Mouse (Mus musculus): ENCODE data around the gene Actrt2. TPM values are rescaled to one million over a fixed set of nuclear protein-coding genes. Genes with fewer than 3 reads are reported as not detected.

Actrt2 gene
- polyA plus RNA-seq, 1 experiment from 2014 or later, result not detected

DNA sequence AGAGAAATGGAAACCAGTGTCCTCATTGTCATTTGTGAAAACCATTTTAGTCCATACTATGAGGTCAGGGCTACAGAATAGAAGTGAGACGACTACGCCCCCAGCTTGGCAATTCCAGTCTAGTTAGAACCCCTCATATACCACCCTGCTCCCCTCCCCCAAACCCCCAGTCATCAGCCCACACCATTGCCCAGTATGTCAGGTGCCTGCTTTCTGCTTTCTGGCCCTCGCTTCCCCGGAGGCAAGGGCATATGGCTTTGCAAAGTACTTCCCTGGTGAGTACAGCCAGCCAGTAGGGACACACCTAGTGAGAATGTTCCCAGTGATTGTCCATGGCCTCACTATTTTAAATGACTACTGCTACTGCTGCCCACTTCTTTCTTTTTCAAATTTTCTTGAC is 6.3 kb upstream of the Actrt2 start:
- no peaks in the 10 kb centered on the region for H3K36me3 ChIP-seq (ENCODE audit: control insufficient read depth, insufficient read depth, low read length)
- no peak overlapping the region for H3K4me2 ChIP-seq (ENCODE audit: low read depth, low read length)
- H3K4me1 ChIP-seq (ENCODE audit: control insufficient read depth, insufficient read depth, low read length), result no peaks in the 10 kb centered on the region
- no peaks in the 10 kb centered on the region for H3K9me3 ChIP-seq (ENCODE audit: control insufficient read depth, low read length)
- 84% methylated on average over 4 of the region's 4 CpGs for WGBS
- H3K27ac ChIP-seq (ENCODE audit: low read length), result no peak overlapping the region
- no peaks in the 10 kb centered on the region for H3K27me3 ChIP-seq (replicated peaks; ENCODE audit: control insufficient read depth, insufficient read depth, low read length)
- ATAC-seq, result no peak
- H3K9ac ChIP-seq (ENCODE audit: low read depth, low read length), result no peak overlapping the region
- no peak overlapping the region for H3K4me3 ChIP-seq (ENCODE audit: low read length)

DNA sequence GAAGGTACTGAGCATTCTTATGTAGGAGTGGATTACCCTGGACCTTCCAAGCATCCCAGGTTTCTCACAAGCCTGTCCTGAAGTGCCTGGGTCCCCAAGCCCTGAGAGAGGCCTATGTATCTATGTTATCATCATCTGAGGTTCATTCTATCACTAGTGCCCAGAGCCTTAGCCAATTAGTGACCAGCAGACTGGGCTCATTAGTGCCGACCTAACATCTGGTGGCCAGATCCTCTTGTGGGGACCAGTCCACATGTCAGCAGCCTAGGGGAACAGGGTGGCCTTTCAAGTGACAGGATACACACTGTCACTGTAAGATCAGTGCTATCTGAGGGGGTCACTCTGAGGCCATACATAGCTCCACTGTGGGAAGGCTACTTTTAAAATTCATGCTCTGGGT is 4.4 kb upstream of the Actrt2 start:
- H3K4me3 ChIP-seq (ENCODE audit: low read length), result no peak overlapping the region
- no peaks in the 10 kb centered on the region for H3K4me1 ChIP-seq (ENCODE audit: control insufficient read depth, insufficient read depth, low read length)
- no peaks in the 10 kb centered on the region for H3K27me3 ChIP-seq (replicated peaks; ENCODE audit: control insufficient read depth, insufficient read depth, low read length)
- WGBS, result 68% methylated on average over 1 of the region's 1 CpGs
- no peak overlapping the region for H3K4me2 ChIP-seq (ENCODE audit: low read depth, low read length)
- H3K9ac ChIP-seq (ENCODE audit: low read depth, low read length), result no peak overlapping the region
- no peaks in the 10 kb centered on the region for H3K9me3 ChIP-seq (ENCODE audit: control insufficient read depth, low read length)
- no peaks in the 10 kb centered on the region for H3K36me3 ChIP-seq (ENCODE audit: control insufficient read depth, insufficient read depth, low read length)
- no peak overlapping the region for H3K27ac ChIP-seq (ENCODE audit: low read length)
- ATAC-seq, result no peak

DNA sequence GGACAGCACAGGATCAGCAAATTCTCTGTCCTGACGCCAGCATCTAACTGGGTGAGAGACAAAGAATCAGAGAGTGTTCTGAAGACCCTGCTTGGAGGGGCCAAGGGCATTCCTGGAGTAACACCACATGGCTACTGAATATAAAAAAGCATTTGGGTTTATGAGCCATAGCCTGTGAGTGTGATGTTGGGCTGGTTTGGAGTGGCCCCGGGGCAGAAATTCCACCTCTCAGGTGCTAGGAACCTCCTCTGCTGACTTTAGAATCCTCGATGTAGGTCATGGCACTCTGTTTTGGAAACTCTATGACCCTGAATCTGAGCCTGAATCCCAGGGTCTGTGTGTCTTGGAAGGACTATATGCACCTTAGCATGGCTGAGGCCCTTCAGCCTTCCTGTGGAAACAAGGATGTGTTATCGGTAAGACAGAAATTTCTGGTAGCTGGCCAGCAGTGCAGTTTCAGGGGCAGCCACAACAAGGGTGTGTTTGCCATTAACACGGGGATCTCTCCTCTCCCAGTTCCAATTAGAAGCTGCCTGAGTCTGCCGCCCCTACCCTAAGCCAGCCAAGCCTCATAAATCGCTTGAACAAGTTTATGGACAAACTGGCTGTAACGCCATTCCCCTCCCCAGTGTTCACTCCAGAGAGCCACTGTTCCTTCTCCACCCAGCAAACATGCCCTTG is 3.7 kb upstream of the Actrt2 start:
- no peak for ATAC-seq
- Histone ChIP-seq H3K27me3 (replicated peaks; ENCODE audit: control insufficient read depth, insufficient read depth, low read length) (no peaks in the 10 kb centered on the region), H3K9me3 (ENCODE audit: control insufficient read depth, low read length) (no peaks in the 10 kb centered on the region), H3K9ac (ENCODE audit: low read depth, low read length) (no peak overlapping the region), H3K36me3 (ENCODE audit: control insufficient read depth, insufficient read depth, low read length) (no peaks in the 10 kb centered on the region), H3K4me3 (ENCODE audit: low read length) (no peak overlapping the region), H3K4me1 (ENCODE audit: control insufficient read depth, insufficient read depth, low read length) (no peaks in the 10 kb centered on the region), H3K4me2 (ENCODE audit: low read depth, low read length) (no peak overlapping the region), H3K27ac (ENCODE audit: low read length) (no peak overlapping the region)
- WGBS, result 58% methylated on average over 8 of the region's 8 CpGs

DNA sequence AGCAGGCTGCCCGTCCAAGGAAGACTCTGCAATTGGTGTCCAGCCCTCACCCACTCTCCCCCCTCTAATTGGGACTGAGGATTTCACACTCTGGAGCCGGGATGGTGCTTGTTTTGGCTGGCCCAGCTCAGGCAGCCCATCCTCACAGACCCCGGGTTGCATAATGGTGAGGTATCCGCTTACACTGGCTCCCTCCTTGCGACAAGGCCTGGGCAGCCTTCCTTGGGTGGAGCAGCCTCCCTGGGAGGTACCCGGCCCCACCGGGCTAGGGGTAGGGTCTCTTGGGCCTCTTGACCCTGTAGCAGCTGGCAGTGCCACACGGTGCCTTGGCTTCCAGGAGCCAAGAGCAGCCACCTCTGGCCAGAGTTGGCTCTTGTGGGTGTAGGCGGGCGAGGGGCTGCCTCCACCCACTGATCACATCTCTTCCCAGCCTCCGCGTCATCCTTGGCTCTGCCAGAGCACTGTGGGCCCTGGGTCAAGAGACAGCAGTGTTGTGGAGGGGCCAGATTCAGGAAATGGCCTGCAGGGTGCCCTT is 4.9 kb downstream of the Actrt2 start:
- Histone ChIP-seq H3K9ac (ENCODE audit: low read depth, low read length) (no peak overlapping the region), H3K4me1 (ENCODE audit: control insufficient read depth, insufficient read depth, low read length) (no peaks in the 10 kb centered on the region), H3K4me3 (ENCODE audit: low read length) (no peak overlapping the region), H3K27ac (ENCODE audit: low read length) (no peak overlapping the region), H3K9me3 (ENCODE audit: control insufficient read depth, low read length) (no peaks in the 10 kb centered on the region), H3K27me3 (replicated peaks; ENCODE audit: control insufficient read depth, insufficient read depth, low read length) (no peaks in the 10 kb centered on the region), H3K4me2 (ENCODE audit: low read depth, low read length) (no peak overlapping the region), H3K36me3 (ENCODE audit: control insufficient read depth, insufficient read depth, low read length) (no peaks in the 10 kb centered on the region)
- ATAC-seq, result no peak
- WGBS, result 73% methylated on average over 12 of the region's 12 CpGs

DNA sequence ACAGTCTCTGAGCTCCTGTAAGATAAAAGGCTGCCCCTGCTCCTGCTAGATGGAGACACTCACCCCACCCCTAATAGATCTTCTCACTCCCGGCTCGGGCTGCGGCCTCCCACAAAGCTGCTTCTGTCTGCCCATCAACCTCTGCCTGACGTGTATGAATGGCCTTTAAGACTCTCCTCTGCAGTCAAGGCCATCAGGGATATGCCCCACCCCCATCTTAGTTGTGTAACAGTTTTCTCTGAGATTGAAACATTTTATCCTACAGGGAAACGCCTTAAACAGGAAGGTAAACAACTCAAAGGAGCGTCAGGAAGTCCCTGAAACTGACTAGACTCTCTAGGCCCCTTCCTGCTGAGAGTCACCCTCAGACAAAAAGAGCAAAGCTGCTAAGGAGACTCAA is 6.4 kb downstream of the Actrt2 start:
- H3K4me2 ChIP-seq (ENCODE audit: low read depth, low read length), result no peak overlapping the region
- ATAC-seq, result no peak
- H3K9me3 ChIP-seq (ENCODE audit: control insufficient read depth, low read length), result no peaks in the 10 kb centered on the region
- H3K9ac ChIP-seq (ENCODE audit: low read depth, low read length), result no peak overlapping the region
- 38% methylated on average over 6 of the region's 6 CpGs for WGBS
- no peak overlapping the region for H3K4me3 ChIP-seq (ENCODE audit: low read length)
- no peaks in the 10 kb centered on the region for H3K4me1 ChIP-seq (ENCODE audit: control insufficient read depth, insufficient read depth, low read length)
- H3K36me3 ChIP-seq (ENCODE audit: control insufficient read depth, insufficient read depth, low read length), result no peaks in the 10 kb centered on the region
- H3K27ac ChIP-seq (ENCODE audit: low read length), result no peak overlapping the region
- H3K27me3 ChIP-seq (replicated peaks; ENCODE audit: control insufficient read depth, insufficient read depth, low read length), result no peaks in the 10 kb centered on the region

DNA sequence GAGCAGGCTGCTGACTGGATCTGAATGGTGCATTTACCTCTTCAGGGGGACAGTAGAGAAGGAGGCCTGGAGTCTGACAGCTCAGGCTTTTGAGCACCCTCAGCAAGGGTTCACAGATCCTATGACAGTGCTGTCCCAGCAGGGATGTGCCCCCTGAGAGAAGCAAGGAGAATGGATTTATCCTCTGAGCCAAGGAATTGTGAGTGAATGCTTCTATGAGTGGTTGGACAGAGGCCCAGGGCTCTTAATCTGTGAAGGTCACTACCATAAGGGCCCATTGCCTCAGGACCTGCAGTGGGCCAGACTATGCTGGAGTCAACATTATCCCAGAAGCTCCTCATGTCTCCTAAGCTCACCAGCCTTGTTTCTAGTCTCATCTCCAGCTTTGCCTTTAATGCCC is 7.6 kb downstream of the Actrt2 start:
- no peak overlapping the region for H3K4me2 ChIP-seq (ENCODE audit: low read depth, low read length)
- no peaks in the 10 kb centered on the region for H3K27me3 ChIP-seq (replicated peaks; ENCODE audit: control insufficient read depth, insufficient read depth, low read length)
- H3K36me3 ChIP-seq (ENCODE audit: control insufficient read depth, insufficient read depth, low read length), result no peaks in the 10 kb centered on the region
- ATAC-seq, result no peak
- no peak overlapping the region for H3K9ac ChIP-seq (ENCODE audit: low read depth, low read length)
- no peak overlapping the region for H3K27ac ChIP-seq (ENCODE audit: low read length)
- H3K9me3 ChIP-seq (ENCODE audit: control insufficient read depth, low read length), result no peaks in the 10 kb centered on the region
- no peak overlapping the region for H3K4me3 ChIP-seq (ENCODE audit: low read length)
- H3K4me1 ChIP-seq (ENCODE audit: control insufficient read depth, insufficient read depth, low read length), result no peaks in the 10 kb centered on the region

DNA sequence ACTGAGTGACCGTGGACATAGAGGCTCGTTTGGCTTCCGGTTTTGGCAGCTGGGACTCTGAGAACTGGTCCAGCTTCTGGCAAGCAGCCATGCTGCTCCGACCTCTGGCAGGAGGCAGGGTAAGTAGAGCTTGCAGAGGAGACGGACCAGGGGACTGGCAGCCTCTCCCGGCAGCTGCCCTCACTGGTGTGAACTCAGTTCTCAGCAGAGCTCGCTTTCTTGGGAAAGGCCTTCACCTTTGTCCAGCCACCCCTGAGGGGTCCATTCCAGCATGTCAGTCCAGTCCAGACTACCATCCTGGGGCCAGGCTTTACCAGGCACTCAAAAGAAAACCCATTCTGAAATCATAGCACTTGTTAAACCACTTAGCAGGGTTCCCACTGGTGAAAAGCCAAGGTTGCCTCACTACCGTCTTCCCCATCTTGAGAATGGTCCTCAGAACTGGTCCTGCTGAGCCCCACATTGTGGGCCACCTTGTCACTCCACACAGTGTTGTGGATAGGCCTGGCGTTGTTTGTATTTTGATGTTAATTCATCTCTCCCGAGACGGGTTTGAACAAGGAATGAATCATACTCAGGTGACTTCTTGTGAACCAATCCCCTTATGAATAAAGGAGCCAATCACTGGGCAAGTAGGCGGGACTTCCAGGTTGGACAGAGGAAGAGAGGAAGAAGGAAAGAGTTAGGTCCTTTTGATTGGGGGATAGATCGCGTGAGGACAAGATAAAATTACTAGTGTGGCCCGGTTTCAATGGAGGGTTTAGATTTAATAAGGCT is 12.3 kb downstream of the Actrt2 start:
- WGBS, result 75% methylated on average over 15 of the region's 15 CpGs
- H3K27me3 ChIP-seq (replicated peaks; ENCODE audit: control insufficient read depth, insufficient read depth, low read length), result no peaks in the 10 kb centered on the region; the same call in 1 of the 2 replicates
- H3K36me3 ChIP-seq (ENCODE audit: control insufficient read depth, insufficient read depth, low read length), result no peaks in the 10 kb centered on the region

DNA sequence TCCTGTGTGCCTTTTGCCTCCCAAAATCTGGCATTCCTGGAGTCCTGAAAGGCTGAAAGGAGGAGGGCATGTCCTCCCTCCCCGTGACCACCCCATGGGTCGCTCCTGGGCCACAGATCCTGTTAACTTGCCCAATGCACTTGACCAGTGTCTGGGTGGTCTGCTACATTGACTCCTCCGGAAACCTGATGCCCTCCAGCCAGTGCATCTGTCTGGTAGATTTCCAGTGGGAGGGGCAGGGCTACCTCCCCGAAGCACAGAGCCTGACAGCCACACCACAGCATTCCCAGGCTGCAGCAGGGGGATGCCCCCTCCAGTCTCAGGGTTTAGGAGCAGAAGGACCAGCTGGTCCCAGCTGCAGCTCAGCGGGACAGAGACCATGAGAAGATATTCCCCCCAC is 15.2 kb downstream of the Actrt2 start:
- H3K36me3 ChIP-seq (ENCODE audit: control insufficient read depth, insufficient read depth, low read length), result no peaks in the 10 kb centered on the region
- H3K4me3 ChIP-seq (ENCODE audit: low read length), result no peak overlapping the region
- 0 out of 2 replicates have a peak, but pooled peaks cover 5% of the 10 kb centered on the region for H3K4me1 ChIP-seq (ENCODE audit: control insufficient read depth, insufficient read depth, low read length)
- ATAC-seq, result no peak
- no peak overlapping the region for H3K27ac ChIP-seq (ENCODE audit: low read length)
- 20% methylated on average over 5 of the region's 5 CpGs for WGBS
- H3K9ac ChIP-seq (ENCODE audit: low read depth, low read length), result no peak overlapping the region
- no peaks in the 10 kb centered on the region; the same call in 1 of the 2 replicates for H3K27me3 ChIP-seq (replicated peaks; ENCODE audit: control insufficient read depth, insufficient read depth, low read length)
- no peaks in the 10 kb centered on the region for H3K9me3 ChIP-seq (ENCODE audit: control insufficient read depth, low read length)
- H3K4me2 ChIP-seq (ENCODE audit: low read depth, low read length), result no peak overlapping the region

More for the DNA sequence above, 12.3 kb downstream of the Actrt2 start:
- Histone ChIP-seq H3K27ac (ENCODE audit: low read length) (no peak overlapping the region), H3K4me3 (ENCODE audit: low read length) (no peak overlapping the region), H3K4me2 (ENCODE audit: low read depth, low read length) (no peak overlapping the region), H3K9ac (ENCODE audit: low read depth, low read length) (no peak overlapping the region), H3K9me3 (ENCODE audit: control insufficient read depth, low read length) (no peaks in the 10 kb centered on the region), H3K4me1 (ENCODE audit: control insufficient read depth, insufficient read depth, low read length) (0 out of 2 replicates have a peak, but pooled peaks cover 5% of the 10 kb centered on the region)
- ATAC-seq, result no peak

DNA sequence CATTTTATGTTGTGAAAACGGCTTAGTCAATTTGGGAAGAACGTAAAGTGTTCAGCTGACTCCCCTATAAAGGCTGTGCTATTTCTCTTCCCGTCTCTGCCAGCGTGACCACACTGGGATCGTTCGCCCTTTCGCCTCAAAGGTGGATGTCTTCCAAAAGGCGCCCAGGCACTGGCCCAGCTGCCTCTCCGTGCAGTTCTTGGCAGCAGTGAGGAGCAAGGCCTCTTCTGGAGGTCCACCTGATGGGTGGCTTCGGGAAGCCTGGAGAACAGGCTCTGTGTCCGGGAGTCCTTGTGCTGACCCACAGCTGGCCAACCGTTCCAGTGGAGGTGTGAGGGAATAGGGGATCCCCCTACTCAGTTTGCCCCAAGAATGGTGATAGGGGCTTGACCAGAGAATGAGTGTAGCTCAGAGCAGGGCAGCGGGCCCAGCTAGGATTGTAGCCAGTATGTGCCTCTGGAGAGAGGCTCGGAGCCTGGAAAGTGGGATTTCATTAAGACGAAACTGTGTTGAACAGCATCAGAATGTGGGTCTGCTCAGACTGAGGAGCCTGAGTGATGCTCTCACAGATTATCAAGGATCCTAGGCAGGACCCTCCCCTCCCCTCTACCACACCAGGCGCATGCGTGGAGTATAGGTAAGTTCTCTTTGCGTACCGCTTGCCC is 18.5 kb downstream of the Actrt2 start:
- H3K9me3 ChIP-seq (ENCODE audit: control insufficient read depth, low read length), result peaks cover 7% of the 10 kb centered on the region; the same call in 1 of the 2 replicates
- H3K4me3 ChIP-seq (ENCODE audit: low read length), result no peak overlapping the region
- no peak for ATAC-seq
- H3K27ac ChIP-seq (ENCODE audit: low read length), result no peak overlapping the region
- H3K4me2 ChIP-seq (ENCODE audit: low read depth, low read length), result no peak overlapping the region
- no peaks in the 10 kb centered on the region; the same call in 1 of the 2 replicates for H3K27me3 ChIP-seq (replicated peaks; ENCODE audit: control insufficient read depth, insufficient read depth, low read length)
- WGBS, result 83% methylated on average over 19 of the region's 19 CpGs
- 0 out of 2 replicates have a peak, but pooled peaks cover 5% of the 10 kb centered on the region for H3K4me1 ChIP-seq (ENCODE audit: control insufficient read depth, insufficient read depth, low read length)
- no peaks in the 10 kb centered on the region for H3K36me3 ChIP-seq (ENCODE audit: control insufficient read depth, insufficient read depth, low read length)
- H3K9ac ChIP-seq (ENCODE audit: low read depth, low read length), result no peak overlapping the region

All from intestine, embryonic 16.5 days (tissue).